Mouse (Mus musculus) heart, embryonic 14.5 days (tissue): ENCODE measurements at regions not wholly inside any gene's neighbourhood (a gene's known extent, or its start where the extent isn't known, plus 50 kb on each side); places are given as distances from the start of the nearest gene placed in this dataset.

Experiments used
- ATAC-seq: fragments of 200-750 bp; cut with Nextera tagmentation; 2 replicates; pipeline ENCODE4 v1.8.0; 2017; ENCODE audit warnings: low read depth, moderate TSS enrichment; ENCODE audit not compliant: insufficient number of reproducible peaks, insufficient read depth, low FRiP score
- H3K27ac ChIP-seq, 2 experiments: fragments of 200-500 bp in 1 of 2; fragments of 300-500 bp in 1 of 2; sonication (generic) in 1 of 2; replicated peaks in 1 of 2; 2 replicates each; pipeline ENCODE4 v1.5.1; 2012 to 2014; ENCODE audit warnings: low read depth in 2 of 2, low read length in 2 of 2, control low read depth in 1 of 2, mild to moderate bottlenecking in 1 of 2, mixed read lengths in 1 of 2; ENCODE audit not compliant: control insufficient read depth in 1 of 2, insufficient read depth in 1 of 2
- H3K27me3 ChIP-seq: fragments of 300-500 bp; sonication (generic); 2 replicates; pipeline ENCODE4 v1.6.1; 2014; ENCODE audit warnings: mild to moderate bottlenecking, low read length, control low read depth; ENCODE audit not compliant: control insufficient read depth, insufficient read depth
- H3K36me3 ChIP-seq: fragments of 300-500 bp; sonication (generic); 2 replicates; pipeline ENCODE4 v1.6.1; 2014; ENCODE audit warnings: mild to moderate bottlenecking, control low read depth, low read length, mixed read lengths; ENCODE audit not compliant: control insufficient read depth, insufficient read depth
- H3K4me1 ChIP-seq, 2 experiments: fragments of 200-500 bp in 1 of 2; fragments of 300-500 bp in 1 of 2; sonication (generic) in 1 of 2; 2 replicates each; pipeline ENCODE4 v1.6.1; 2012 to 2014; ENCODE audit warnings: low read length in 2 of 2, control low read depth in 1 of 2, mixed read lengths in 1 of 2; ENCODE audit not compliant: control insufficient read depth in 2 of 2, insufficient read depth in 2 of 2
- H3K4me2 ChIP-seq: fragments of 300-500 bp; sonication (generic); 2 replicates; pipeline ENCODE4 v1.6.1; 2014; ENCODE audit warnings: mild to moderate bottlenecking, low read length
- H3K4me3 ChIP-seq, 2 experiments: fragments of 200-500 bp in 1 of 2; fragments of 300-500 bp in 1 of 2; sonication (generic) in 1 of 2; 2 replicates each; pipeline ENCODE4 v1.5.1; 2012 to 2014; ENCODE audit warnings: low read length in 2 of 2, mild to moderate bottlenecking in 2 of 2, control low read depth in 1 of 2, low read depth in 1 of 2, moderate library complexity in 1 of 2; ENCODE audit not compliant: control insufficient read depth in 1 of 2, insufficient read depth in 1 of 2
- H3K9ac ChIP-seq: fragments of 300-500 bp; sonication (generic); 2 replicates; pipeline ENCODE4 v1.6.1; 2014; ENCODE audit warnings: mild to moderate bottlenecking, low read length
- H3K9me3 ChIP-seq: fragments of 300-500 bp; sonication (generic); 2 replicates; pipeline ENCODE4 v1.6.1; 2016; ENCODE audit warnings: low read length, control low read depth; ENCODE audit not compliant: control insufficient read depth
- WGBS: fragments of 180-500 bp; shearing (Covaris S2); extraction: QIAGEN DNeasy Blood & Tissue Kit; methylation state at CpG from one replicate; pipeline ENCODE4 v1.1.7; 2014; 5-methylcytosine and 5-hydroxymethylcytosine counted together

GRCm38 (mm10) chr8:116289237-116289636 is 215.5 kb upstream of the Dynlrb2 start:
- no peak overlapping the region for H3K9ac ChIP-seq
- no peaks in the 10 kb centered on the region; the same call in 1 of the 2 replicates for H3K27me3 ChIP-seq
- no peaks in the 10 kb centered on the region for H3K9me3 ChIP-seq
- H3K4me2 ChIP-seq, result no peak overlapping the region
- no peak overlapping the region for H3K4me3 ChIP-seq
- WGBS, result 25% methylated on average over 2 of the region's 2 CpGs
- H3K27ac ChIP-seq, result no peak overlapping the region; a peak in 1 of 4 replicates
- no peaks in the 10 kb centered on the region for H3K36me3 ChIP-seq
- ATAC-seq, result peak; percentile 54; the same call in 1 of the 2 replicates
- peaks cover 2 to 4% of the 10 kb centered on the region in 2 experiments; a peak in 3 of 4 replicates for H3K4me1 ChIP-seq

DNA sequence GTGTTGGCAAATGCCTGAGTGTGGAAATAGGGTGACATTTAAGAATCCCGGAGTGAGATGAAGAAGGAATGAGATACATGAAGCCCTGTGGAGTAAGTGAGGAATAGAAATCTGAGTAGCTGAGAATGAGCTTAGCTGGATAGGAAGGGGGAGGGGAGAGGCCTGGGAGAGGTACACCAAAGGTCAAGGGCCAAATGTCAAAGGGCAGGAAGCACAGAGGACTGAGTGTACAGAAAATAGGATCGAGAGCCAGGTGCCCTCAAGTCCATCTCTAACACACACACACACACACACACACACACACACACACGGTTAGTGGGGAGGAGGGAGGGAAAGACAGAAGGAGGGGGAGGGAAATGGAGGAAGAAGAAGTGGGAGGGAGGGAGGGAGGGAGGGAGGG is 220.8 kb upstream of the Dynlrb2 start:
- Histone ChIP-seq H3K4me3 (no peak overlapping the region), H3K4me1 (peaks cover 0 to under 1% of the 10 kb centered on the region in 2 experiments; a peak in 2 of 4 replicates), H3K27ac (no peak overlapping the region), H3K9me3 (no peaks in the 10 kb centered on the region), H3K4me2 (no peak overlapping the region), H3K27me3 (no peaks in the 10 kb centered on the region), H3K36me3 (no peaks in the 10 kb centered on the region), H3K9ac (no peak overlapping the region)
- ATAC-seq, result no peak
- WGBS, result 69% methylated on average over 2 of the region's 3 CpGs

DNA sequence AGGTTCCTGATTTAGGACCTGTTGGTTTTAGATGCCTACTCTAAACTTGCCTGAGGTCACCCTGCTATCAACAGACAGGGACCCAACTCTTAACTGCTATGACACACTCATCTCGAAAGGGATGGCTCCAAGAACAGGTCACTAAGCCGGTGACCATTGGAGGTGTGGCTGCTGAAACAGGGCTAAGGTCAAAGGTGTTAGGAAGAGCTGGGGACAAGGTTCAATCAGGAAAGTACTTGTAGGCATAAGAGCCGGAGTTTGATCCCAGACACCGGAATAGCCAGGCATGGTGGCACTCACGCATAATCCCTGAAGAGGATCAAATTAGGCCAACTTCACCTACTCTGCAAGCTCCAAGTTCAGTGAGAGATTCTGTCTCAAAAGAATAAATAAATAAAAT is 222.4 kb upstream of the Dynlrb2 start:
- no peaks in the 10 kb centered on the region for H3K27me3 ChIP-seq
- H3K4me2 ChIP-seq, result no peak overlapping the region
- no peak for ATAC-seq
- no peak overlapping the region for H3K27ac ChIP-seq
- H3K9ac ChIP-seq, result no peak overlapping the region
- H3K4me3 ChIP-seq, result no peak overlapping the region
- WGBS, result 79% methylated on average over 5 of the region's 5 CpGs
- H3K9me3 ChIP-seq, result no peaks in the 10 kb centered on the region
- no peaks in the 10 kb centered on the region; a peak in 1 of 4 replicates for H3K4me1 ChIP-seq
- H3K36me3 ChIP-seq, result no peaks in the 10 kb centered on the region

DNA sequence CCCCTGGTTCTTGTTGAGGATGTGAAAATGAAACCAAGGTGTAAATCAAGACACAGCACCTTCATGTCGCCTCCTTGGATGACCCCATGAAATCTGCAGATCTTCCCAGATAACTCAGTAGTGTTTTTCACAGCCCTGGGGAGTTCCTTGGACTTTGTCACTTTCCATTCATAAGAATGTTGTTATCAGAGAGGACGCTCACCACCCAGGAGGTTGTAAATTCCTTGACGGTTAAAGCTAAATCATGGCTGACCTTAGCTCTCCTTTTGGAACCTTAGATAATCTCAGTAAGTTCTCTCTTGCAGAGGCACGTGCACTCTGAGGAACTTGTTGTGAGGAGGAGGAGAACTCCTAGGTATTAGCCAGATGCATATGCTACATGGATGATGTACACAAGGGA is 229.8 kb upstream of the Dynlrb2 start:
- no peak overlapping the region for H3K9ac ChIP-seq
- H3K4me1 ChIP-seq, result no peaks in the 10 kb centered on the region
- H3K4me2 ChIP-seq, result no peak overlapping the region
- WGBS, result 31% methylated on average over 4 of the region's 4 CpGs
- no peaks in the 10 kb centered on the region for H3K27me3 ChIP-seq
- no peak for ATAC-seq
- no peak overlapping the region for H3K4me3 ChIP-seq
- H3K36me3 ChIP-seq, result no peaks in the 10 kb centered on the region
- no peaks in the 10 kb centered on the region for H3K9me3 ChIP-seq
- no peak overlapping the region for H3K27ac ChIP-seq

DNA sequence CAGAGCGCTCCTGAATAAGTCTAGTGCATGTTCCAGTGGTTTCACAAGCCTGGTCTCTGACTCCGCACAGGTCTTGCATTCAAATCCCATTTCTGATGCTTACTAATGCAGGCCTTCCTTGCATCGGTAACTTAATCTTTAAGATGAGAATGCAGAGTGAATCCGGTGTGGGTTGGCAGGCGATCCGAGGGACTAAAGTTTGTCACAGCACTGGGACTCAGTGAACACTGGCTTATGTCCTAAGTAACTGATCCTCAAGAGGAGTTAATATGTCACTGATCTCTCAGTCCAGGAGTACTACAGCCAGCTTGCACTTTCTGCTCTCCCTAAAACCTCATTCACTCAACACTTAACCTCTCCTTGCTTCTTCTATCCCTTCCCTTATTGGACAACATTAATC is 233.5 kb upstream of the Dynlrb2 start:
- H3K4me3 ChIP-seq, result no peak overlapping the region
- H3K27me3 ChIP-seq, result no peaks in the 10 kb centered on the region
- 91% methylated on average over 6 of the region's 6 CpGs for WGBS

GRCm38 (mm10) chr8:116269393-116269792 is 235.4 kb upstream of the Dynlrb2 start:
- H3K27me3 ChIP-seq, result no peaks in the 10 kb centered on the region
- no peak overlapping the region for H3K27ac ChIP-seq
- no peaks in the 10 kb centered on the region for H3K36me3 ChIP-seq
- no peaks in the 10 kb centered on the region for H3K9me3 ChIP-seq
- H3K4me2 ChIP-seq, result no peak overlapping the region
- no peaks in the 10 kb centered on the region for H3K4me1 ChIP-seq
- no peak for ATAC-seq
- no peak overlapping the region for H3K9ac ChIP-seq
- H3K4me3 ChIP-seq, result no peak overlapping the region

More for the DNA sequence above, 233.5 kb upstream of the Dynlrb2 start:
- Histone ChIP-seq H3K9me3 (no peaks in the 10 kb centered on the region), H3K4me2 (no peak overlapping the region), H3K36me3 (no peaks in the 10 kb centered on the region), H3K27ac (no peak overlapping the region), H3K4me1 (no peaks in the 10 kb centered on the region), H3K9ac (no peak overlapping the region)
- ATAC-seq, result no peak

DNA sequence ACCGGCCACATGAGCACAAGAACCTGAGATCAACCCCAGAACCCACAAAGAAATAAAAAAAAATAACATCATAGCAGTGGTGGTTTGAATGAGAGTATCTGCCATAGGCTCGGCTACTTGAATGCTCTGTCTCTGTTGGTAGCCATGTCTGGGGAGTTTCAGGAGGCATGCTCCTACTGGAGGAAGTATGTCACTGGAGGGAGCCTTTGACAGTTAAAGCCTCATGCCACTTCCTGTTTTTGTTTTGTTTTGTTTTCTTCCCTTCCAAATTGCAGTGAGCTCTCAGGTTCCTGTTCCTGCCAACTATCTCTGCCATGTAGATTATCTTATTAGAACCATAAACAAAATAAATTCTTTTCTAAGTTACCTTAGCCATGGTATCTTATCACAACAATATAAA is 236.1 kb upstream of the Dynlrb2 start:
- no peaks in the 10 kb centered on the region for H3K9me3 ChIP-seq
- WGBS, result 79% methylated on average over 2 of the region's 2 CpGs
- H3K4me2 ChIP-seq, result no peak overlapping the region
- H3K36me3 ChIP-seq, result no peaks in the 10 kb centered on the region
- no peak for ATAC-seq
- no peak overlapping the region for H3K4me3 ChIP-seq
- no peaks in the 10 kb centered on the region for H3K27me3 ChIP-seq
- H3K9ac ChIP-seq, result no peak overlapping the region
- H3K27ac ChIP-seq, result no peak overlapping the region
- no peaks in the 10 kb centered on the region for H3K4me1 ChIP-seq

DNA sequence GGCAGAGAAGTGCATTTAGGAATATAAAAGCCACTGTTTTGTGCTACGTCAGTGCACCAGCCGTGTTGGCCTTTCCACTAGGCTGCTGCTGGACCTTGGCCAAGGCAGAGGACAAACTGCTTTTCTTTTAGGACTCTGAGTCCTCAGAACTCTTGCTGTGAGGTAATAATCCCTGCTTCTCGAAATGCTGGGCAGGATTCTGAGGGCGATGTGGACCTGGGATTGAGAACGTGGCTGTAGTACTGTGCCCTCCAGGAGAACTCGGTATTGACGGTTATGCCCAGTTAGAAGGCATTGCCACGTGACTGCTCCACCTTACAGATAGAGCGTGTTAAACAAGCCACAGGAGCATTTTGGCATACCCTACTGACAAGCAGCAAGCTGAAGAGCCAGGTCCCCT is 236.6 kb upstream of the Dynlrb2 start:
- no peak overlapping the region for H3K9ac ChIP-seq
- H3K4me1 ChIP-seq, result peaks cover 0 to under 1% of the 10 kb centered on the region in 2 experiments; a peak in 1 of 4 replicates
- no peak overlapping the region for H3K27ac ChIP-seq
- no peaks in the 10 kb centered on the region for H3K9me3 ChIP-seq
- H3K36me3 ChIP-seq, result no peaks in the 10 kb centered on the region
- H3K4me2 ChIP-seq, result no peak overlapping the region
- H3K4me3 ChIP-seq, result no peak overlapping the region
- whole genome bisulfite sequencing, result 69% methylated on average over 9 of the region's 9 CpGs
- no peaks in the 10 kb centered on the region for H3K27me3 ChIP-seq
- no peak for ATAC-seq
